Mouse (Mus musculus): ENCODE results near the gene Apaf1.

GRCm38 (mm10) chr10:90992237-90992636 is 90.3 kb downstream of the Apaf1 start:
- TF ChIP-seq CTCF (IDR thresholded peaks at IDR 0.05; ENCODE audit: low read depth, low read length) (no peak), POLR2A (IDR thresholded peaks at IDR 0.05; ENCODE audit: extremely low read depth, insufficient read depth, low read length) (no peak)
